Mouse (Mus musculus): ENCODE data around the gene Podn.

GRCm38 (mm10) chr4:107966416-107967109, 129.7 kb downstream of the Podn start:
- no peak for TF ChIP-seq POLR2A (IDR thresholded peaks at IDR 0.05; ENCODE audit: control insufficient read depth, low read depth, low read length)
- TF ChIP-seq CTCF (IDR thresholded peaks at IDR 0.05; ENCODE audit: control insufficient read depth, insufficient read depth, insufficient replicate concordance, low read depth, low read length) = no peak
